ENCODE assay signal across 12 mouse cellular contexts in genomic region chr6:136644171-136644570, GRCm38 (mm10). TPM values are rescaled to one million over a fixed set of nuclear protein-coding genes. Genes with fewer than 3 reads are reported as not detected.
DNase-seq lines count a peak whose midpoint lies in the region; ATAC-seq and TF ChIP-seq lines count a peak whose summit lies in the region.
"Had no signal": no experiment of that assay in that cellular context is flagged by ENCODE, and none has a peak within 500 bp of the region (broad histone marks: within the 10 kb centered on the region; RNA-seq: fewer than 3 reads in every experiment).

No protein-coding gene starts in this region.

- no peak for ATAC-seq in kidney, embryonic 15.5 days (replicated peaks; ENCODE audit: low FRiP score)

- TF ChIP-seq CTCF in kidney, adult 2 months (conservative IDR thresholded peaks at IDR 0.05; ENCODE audit: insufficient read depth, insufficient read length, low read depth, low read length), result peak; percentile 27; the same call in 1 of the 2 replicates

- no peak for DNase-seq in kidney, adult 2 months
- peak; percentile 25 for DNase-seq in thymus, postnatal 0 days (ENCODE audit: low spot score)
- DNase-seq in thymus, adult 18-20 months, result no peak
- peak; percentile 66 for DNase-seq in ZHBTc4 (ENCODE audit: low read depth, low spot score)
- DNase-seq in T-cell, adult 2 months (ENCODE audit: low spot score), result no peak
- no peak for DNase-seq in spleen, adult 18-20 months
- DNase-seq: cerebellum, adult 11 months had no signal

- H3K4me1 ChIP-seq in kidney, adult 2 months (ENCODE audit: control insufficient read depth, insufficient read depth, low read length), result no peaks in the 10 kb centered on the region
- H3K4me1 ChIP-seq in kidney, embryonic 15.5 days, result peaks cover 12% of the 10 kb centered on the region
- H3K4me1 ChIP-seq: heart, embryonic 12.5 days; midbrain, embryonic 12.5 days had no signal

- H3K9me3 ChIP-seq in kidney, embryonic 15.5 days (replicated peaks), result no peaks in the 10 kb centered on the region

- H3K27ac ChIP-seq in kidney, adult 2 months (ENCODE audit: insufficient read depth, low read depth, low read length), result no peak overlapping the region
- no peak overlapping the region for H3K27ac ChIP-seq in kidney, embryonic 15.5 days
- H3K27ac ChIP-seq: embryonic facial prominence, embryonic 12.5 days; limb, embryonic 13.5 days; midbrain, embryonic 12.5 days had no signal

- H3K27me3 ChIP-seq in kidney, adult 2 months (replicated peaks; ENCODE audit: control insufficient read depth, insufficient read depth, low read length), result no peaks in the 10 kb centered on the region
- H3K27me3 ChIP-seq in kidney, embryonic 15.5 days, result no peaks in the 10 kb centered on the region
- H3K27me3 ChIP-seq: embryonic facial prominence, embryonic 12.5 days; heart, embryonic 12.5 days; limb, embryonic 13.5 days; midbrain, embryonic 12.5 days had no signal

- 94% methylated on average over 2 of the region's 2 CpGs for WGBS in kidney, adult 2 months
- WGBS in kidney, embryonic 15.5 days, result 92% methylated on average over 2 of the region's 2 CpGs

- no peak for TF ChIP-seq POLR2A in kidney, adult 2 months (IDR thresholded peaks at IDR 0.05; ENCODE audit: low read depth, low read length)

- H3K9ac ChIP-seq in kidney, embryonic 15.5 days, result no peak overlapping the region
- H3K9ac ChIP-seq: embryonic facial prominence, embryonic 12.5 days; heart, embryonic 12.5 days; limb, embryonic 13.5 days; midbrain, embryonic 12.5 days had no signal

- no peak overlapping the region for H3K4me2 ChIP-seq in kidney, embryonic 15.5 days
- H3K4me2 ChIP-seq: embryonic facial prominence, embryonic 12.5 days; heart, embryonic 12.5 days; limb, embryonic 13.5 days; midbrain, embryonic 12.5 days had no signal

- no peaks in the 10 kb centered on the region for H3K36me3 ChIP-seq in kidney, adult 2 months (ENCODE audit: control insufficient read depth, insufficient read depth, low read length)
- no peaks in the 10 kb centered on the region for H3K36me3 ChIP-seq in kidney, embryonic 15.5 days
- H3K36me3 ChIP-seq: embryonic facial prominence, embryonic 12.5 days; heart, embryonic 12.5 days; limb, embryonic 13.5 days; midbrain, embryonic 12.5 days had no signal

- H3K4me3 ChIP-seq in kidney, adult 2 months (ENCODE audit: insufficient read depth, low read depth, low read length), result no peak overlapping the region
- H3K4me3 ChIP-seq in kidney, embryonic 15.5 days (replicated peaks), result no peak overlapping the region
- H3K4me3 ChIP-seq: embryonic facial prominence, embryonic 12.5 days; heart, embryonic 12.5 days; limb, embryonic 13.5 days; midbrain, embryonic 12.5 days had no signal

RNA-seq across cellular contexts. Expression of gene Plbd1, which starts 17.6 kb away (rescaled TPM):
- polyA plus RNA-seq in kidney, adult 2 months (2012; rRNA removed), result 16.7 and 22.8 TPM in 2 replicates
- 4.8 and 5.2 TPM in 2 replicates for polyA plus RNA-seq in kidney, embryonic 15.5 days (2015; fragmentation: Nextera tagmentation; extraction: Ambion mirVana)
- polyA plus RNA-seq in thymus, postnatal 0 days (2015; fragmentation: Nextera tagmentation; extraction: Ambion mirVana), result 21.6 and 22.7 TPM in 2 replicates

Comparison
In these comparisons a context has a peak if more than half of its experiments do, and no peak if none do; other contexts are left out.
1. DNase-seq: peak in thymus, postnatal 0 days (single experiment) and ZHBTc4 (single experiment); none in kidney, adult 2 months (single experiment), thymus, adult 18-20 months (0 of 2), T-cell, adult 2 months (single experiment) and spleen, adult 18-20 months (0 of 2).